Mouse (Mus musculus) MEL (cell line): ENCODE results near the gene Gm10271.

Source experiments
- CTCF ChIP-seq, 3 experiments: IDR thresholded peaks in 2 of 3; conservative IDR thresholded peaks in 1 of 3; 2 replicates each; pipeline ENCODE4 v1.5.1; 2011 to 2012; ENCODE audit warnings: low read length in 3 of 3, low read depth in 2 of 3, mild to moderate bottlenecking in 2 of 3, improper control_type of control experiment in 1 of 3, inconsistent platforms in 1 of 3, mixed read lengths in 1 of 3, moderate library complexity in 1 of 3; ENCODE audit not compliant: control insufficient read depth in 1 of 3, insufficient read depth in 1 of 3, poor library complexity in 1 of 3, severe bottlenecking in 1 of 3
- GABPA ChIP-seq: IDR thresholded peaks from 2 replicates; pipeline ENCODE4 v1.6.1; 2012; ENCODE audit warnings: low read depth, mild to moderate bottlenecking, inconsistent platforms, low read length, improper control_type of control experiment, moderate library complexity
- POLR2A ChIP-seq, 2 experiments: IDR thresholded peaks; 2 replicates each; pipeline ENCODE4 v1.6.1; 2011 to 2012; ENCODE audit warnings: low read length in 2 of 2, mild to moderate bottlenecking in 2 of 2, control low read depth in 1 of 2, improper control_type of control experiment in 1 of 2, low read depth in 1 of 2, moderate library complexity in 1 of 2; ENCODE audit not compliant: control insufficient read depth in 1 of 2, insufficient read depth in 1 of 2, poor library complexity in 1 of 2
- TCF12 ChIP-seq: IDR thresholded peaks from 2 replicates; pipeline ENCODE4 v1.6.1; 2014; ENCODE audit warnings: low read depth, mild to moderate bottlenecking, inconsistent platforms, low read length, improper control_type of control experiment, moderate library complexity
- UBTF ChIP-seq: IDR thresholded peaks from 2 replicates; pipeline ENCODE4 v1.6.1; 2012; ENCODE audit warnings: low read depth, mild to moderate bottlenecking, inconsistent platforms, low read length, improper control_type of control experiment, moderate library complexity, borderline replicate concordance; ENCODE audit not compliant: insufficient read depth

- TF ChIP-seq GABPA (no peak), TCF12 (no peak), CTCF (IDR thresholded peaks at IDR 0.05 in 2 of 3, conservative IDR thresholded peaks at IDR 0.05 in 1 of 3; ENCODE audit: control insufficient read depth in 1 of 3, insufficient read depth in 1 of 3, low read depth in 2 of 3, low read length in 3 of 3, poor library complexity in 1 of 3, severe bottlenecking in 1 of 3) (no peak), POLR2A (IDR thresholded peaks at IDR 0.05; ENCODE audit: control insufficient read depth in 1 of 2, insufficient read depth in 1 of 2, low read depth in 1 of 2, low read length in 2 of 2, poor library complexity in 1 of 2) (no peak), UBTF (no peak)
Measured at GRCm38 (mm10) chr10:116957867-116958551, 14.4 kb downstream of the Gm10271 start.
